Mouse (Mus musculus) inflammation-experienced regulatory T-cells, adult 6 months (primary cell): ENCODE data around the gene 4930539E08Rik. TPM values are rescaled to one million over a fixed set of nuclear protein-coding genes. Genes with fewer than 3 reads are reported as not detected.

Experiments
- ATAC-seq: one replicate; pipeline ENCODE4 v1.8.0; 2017
- polyA plus RNA-seq, 3 experiments: library from polyadenylated mRNA; unstranded; fragments of 100-300 nt; shearing (Covaris generic); gene quantifications; one replicate each; pipeline ENCODE4 v1.2.1; 2017

The 4930539E08Rik gene
- polyA plus RNA-seq, 3 experiments from 2014 or later, result 0.25 to 3.2 (median 2.7) TPM

DNA sequence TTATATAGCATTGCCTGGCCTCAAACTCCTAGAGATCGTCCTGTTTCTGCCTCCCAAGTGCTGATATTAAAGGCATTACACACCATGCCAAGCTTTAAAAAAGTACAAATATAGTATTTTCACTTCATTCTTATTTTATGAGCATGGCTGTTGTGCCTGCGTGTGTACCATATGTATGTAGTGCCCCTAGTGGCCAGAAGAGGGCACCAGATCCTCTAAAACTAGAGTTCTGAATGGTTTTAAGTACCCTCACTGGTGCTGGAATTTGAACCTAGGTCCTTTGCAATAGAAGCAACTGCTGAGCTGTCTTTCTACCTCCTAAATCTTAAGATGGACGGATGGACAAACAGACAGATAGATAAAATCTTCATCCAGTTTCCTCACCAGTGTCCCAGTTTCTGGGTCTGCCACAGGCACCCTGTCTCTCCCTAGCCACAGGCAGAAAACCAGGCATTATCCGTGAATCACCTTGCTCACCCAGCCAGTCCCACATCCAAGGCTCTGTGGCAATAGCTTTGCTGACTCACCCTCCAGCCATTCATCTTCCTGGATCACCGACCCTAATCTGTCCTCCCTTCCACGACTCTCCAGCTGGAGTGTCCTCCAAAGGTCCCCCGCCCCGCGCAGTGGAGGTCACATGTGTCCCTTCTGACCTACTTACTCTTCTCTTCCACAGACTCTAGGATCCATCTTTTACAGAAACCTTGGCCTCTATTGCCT, 59.8 kb downstream of the 4930539E08Rik start:
- ATAC-seq, result no peak

DNA sequence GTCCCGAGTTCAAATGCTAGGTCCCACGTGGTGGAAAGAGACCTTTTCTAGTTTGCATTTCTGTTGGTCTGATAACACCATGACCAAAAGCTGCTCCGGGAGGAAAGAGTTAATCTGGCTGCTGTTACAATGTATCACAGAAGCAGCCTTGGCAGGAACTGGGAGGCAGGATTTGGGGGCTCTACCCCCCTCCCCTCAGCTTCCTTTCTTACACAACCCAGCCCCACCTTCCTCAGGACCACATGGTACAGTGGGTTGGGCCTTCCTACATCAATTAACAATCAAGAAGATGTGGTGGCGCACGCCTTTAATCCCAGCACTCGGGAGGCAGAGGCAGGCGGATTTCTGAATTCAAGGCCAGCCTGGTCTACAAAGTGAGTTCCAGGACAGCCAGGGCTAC, 60.7 kb downstream of the 4930539E08Rik start:
- no peak for ATAC-seq

DNA sequence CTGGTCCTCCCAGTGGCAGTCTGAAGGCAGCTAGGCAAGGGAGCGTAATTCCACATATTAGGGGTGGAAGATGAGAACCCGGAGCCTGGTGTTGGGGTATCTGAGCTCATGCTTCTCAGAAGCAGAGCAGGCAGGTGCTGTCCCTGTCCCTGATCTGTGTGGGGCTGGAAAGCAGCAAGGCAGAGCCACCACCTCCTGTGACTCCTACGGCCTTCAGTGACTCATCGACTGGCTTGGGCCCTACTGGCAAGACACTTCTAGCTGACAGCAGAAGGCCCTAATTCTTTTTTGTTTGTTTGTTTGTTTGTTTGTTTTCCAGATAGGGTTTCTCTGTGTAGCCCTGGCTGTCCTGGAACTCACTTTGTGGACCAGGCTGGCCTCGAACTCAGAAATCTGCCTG, 64.6 kb downstream of the 4930539E08Rik start:
- ATAC-seq, result no peak

DNA sequence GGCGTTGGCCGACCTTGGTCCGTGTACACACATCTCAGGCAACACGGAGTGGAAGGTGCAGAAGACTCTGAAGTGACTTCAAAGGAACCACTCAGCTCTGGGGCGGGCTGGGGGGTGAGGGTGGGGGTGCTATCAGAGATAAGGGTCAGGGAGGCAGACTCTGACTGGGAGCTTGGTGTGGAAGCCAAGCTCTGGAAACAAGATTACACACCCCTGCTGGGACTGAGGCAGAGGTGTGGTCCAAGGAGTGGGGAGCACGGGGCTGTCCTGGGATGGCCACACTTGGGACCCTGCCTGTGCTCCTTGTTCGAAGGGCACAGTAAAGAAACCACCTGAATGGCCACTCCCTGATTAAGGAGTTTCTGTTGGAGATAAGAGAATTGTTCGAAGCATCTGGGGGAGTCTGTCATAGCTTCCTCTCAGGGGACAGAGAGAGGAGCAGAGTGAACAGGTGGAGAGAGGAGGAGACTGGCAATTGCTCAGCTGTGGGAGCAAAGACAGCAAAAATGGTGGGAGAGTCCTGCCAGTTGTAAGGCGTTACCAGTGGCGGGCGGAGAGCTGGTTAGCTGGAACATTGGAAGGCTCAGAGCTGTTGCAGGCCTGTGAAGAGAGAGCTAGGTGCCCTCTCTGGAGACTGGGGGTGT, 68.0 kb downstream of the 4930539E08Rik start:
- ATAC-seq, result no peak

Other genes with a start within 250 kb of the 4930539E08Rik start
- gene Slc26a8, start 225.1 kb downstream of the 4930539E08Rik start, polyA plus RNA-seq, result under 1 TPM; 0.21 to 0.88 (median 0.87) TPM
- gene Mapk14, start 224.0 kb downstream of the 4930539E08Rik start, polyA plus RNA-seq, result 10 to 100 TPM; 17.7 to 24.5 (median 24.2) TPM
- gene AC170998.1, start 189.2 kb downstream of the 4930539E08Rik start, polyA plus RNA-seq, result 10 to 100 TPM in 2 of 3 experiments, 1 to 10 TPM in 1; 6.0 to 13.5 (median 11.2) TPM
- gene Mapk13, start 146.0 kb downstream of the 4930539E08Rik start, polyA plus RNA-seq, result not detected
- gene Brpf3, start 114.2 kb downstream of the 4930539E08Rik start, polyA plus RNA-seq, result 1 to 10 TPM; 3.0 to 4.1 (median 3.1) TPM
- not detected for gene Pnpla1, start 56.9 kb downstream of the 4930539E08Rik start, polyA plus RNA-seq
- not detected for gene Pxt1, start 28.5 kb upstream of the 4930539E08Rik start, polyA plus RNA-seq
- gene Kctd20, start 36.6 kb upstream of the 4930539E08Rik start, polyA plus RNA-seq, result 10 to 100 TPM; 34.6 to 46.0 (median 39.5) TPM
- 100 to 1,000 TPM; 155 to 250 (median 235) TPM for gene Stk38, start 92.7 kb upstream of the 4930539E08Rik start, polyA plus RNA-seq
- gene Srsf3, start 117.3 kb upstream of the 4930539E08Rik start, polyA plus RNA-seq, result 100 to 1,000 TPM; 296 to 519 (median 387) TPM
- 10 to 100 TPM in 1 of 3 experiments, 1 to 10 TPM in 2; 1.7 to 57.4 (median 2.5) TPM for gene Cdkn1a, start 175.7 kb upstream of the 4930539E08Rik start, polyA plus RNA-seq
- not detected for gene Rab44, start 198.8 kb upstream of the 4930539E08Rik start, polyA plus RNA-seq